Mouse (Mus musculus) liver, postnatal 0 days (tissue): ENCODE data around the gene Fxyd5.

ENCODE experiments used
- CTCF ChIP-seq: sonication (generic); IDR thresholded peaks from 2 replicates; pipeline ENCODE4 v1.5.1; 2016; ENCODE audit warnings: antibody characterized with exemption, low read depth
- EP300 ChIP-seq: IDR thresholded peaks from 2 replicates; pipeline ENCODE4 v1.6.1; 2016; ENCODE audit warnings: antibody characterized with exemption, low read depth, mild to moderate bottlenecking

- no peak for TF ChIP-seq CTCF
- no peak for TF ChIP-seq EP300
Measured at GRCm38 (mm10) chr7:31067836-31068235, 25.6 kb upstream of the Fxyd5 start.
